Mouse (Mus musculus) olfactory bulb, adult 2 months (tissue): ENCODE results near the gene Slx1b. TPM values are rescaled to one million over a fixed set of nuclear protein-coding genes. Genes with fewer than 3 reads are reported as not detected.

Experiments
- H3K27ac ChIP-seq: fragments of 200-500 bp; 2 replicates; pipeline ENCODE4 v1.5.1; 2012; ENCODE audit warnings: low read depth, low read length; ENCODE audit not compliant: insufficient read depth
- H3K4me1 ChIP-seq: fragments of 200-500 bp; 2 replicates; pipeline ENCODE4 v1.6.1; 2012; ENCODE audit warnings: low read length; ENCODE audit not compliant: control insufficient read depth, insufficient read depth
- H3K4me3 ChIP-seq: fragments of 200-500 bp; 2 replicates; pipeline ENCODE4 v1.5.1; 2012; ENCODE audit warnings: mild to moderate bottlenecking, low read depth, low read length, moderate library complexity; ENCODE audit not compliant: insufficient read depth
- CTCF ChIP-seq: fragments of 200-500 bp; IDR thresholded peaks from 2 replicates; pipeline ENCODE4 v1.5.1; 2012; ENCODE audit warnings: low read depth, mild to moderate bottlenecking, low read length, moderate library complexity; ENCODE audit not compliant: insufficient read depth
- POLR2A ChIP-seq: fragments of 200-500 bp; IDR thresholded peaks from 2 replicates; pipeline ENCODE4 v1.6.1; 2012; ENCODE audit warnings: mild to moderate bottlenecking, low read depth, low read length, moderate library complexity; ENCODE audit not compliant: insufficient read depth
- WGBS: fragments of 180-500 bp; shearing (Covaris S2); methylation state at CpG from one replicate; pipeline ENCODE4 v1.1.7; 2018; 5-methylcytosine and 5-hydroxymethylcytosine counted together
- polyA plus RNA-seq: library from polyadenylated mRNA; stranded (reverse); fragments of >200 nt; gene quantifications from 2 replicates; pipeline ENCODE4 v1.2.4, GENCODE M21; 2012; ENCODE audit warnings: low replicate concordance; ENCODE audit not compliant: missing spikeins, insufficient read depth, insufficient read length

The Slx1b gene
- polyA plus RNA-seq, 1 experiment: not detected

GRCm38 (mm10) chr7:126725077-126725476 is 29.5 kb upstream of the Slx1b start:
- WGBS: 79% methylated on average over 3 of the region's 3 CpGs
- TF ChIP-seq CTCF (no peak), POLR2A (no peak)
- no peak overlapping the region for H3K27ac ChIP-seq
- no peak overlapping the region for H3K4me3 ChIP-seq
- no peaks in the 10 kb centered on the region for H3K4me1 ChIP-seq

DNA sequence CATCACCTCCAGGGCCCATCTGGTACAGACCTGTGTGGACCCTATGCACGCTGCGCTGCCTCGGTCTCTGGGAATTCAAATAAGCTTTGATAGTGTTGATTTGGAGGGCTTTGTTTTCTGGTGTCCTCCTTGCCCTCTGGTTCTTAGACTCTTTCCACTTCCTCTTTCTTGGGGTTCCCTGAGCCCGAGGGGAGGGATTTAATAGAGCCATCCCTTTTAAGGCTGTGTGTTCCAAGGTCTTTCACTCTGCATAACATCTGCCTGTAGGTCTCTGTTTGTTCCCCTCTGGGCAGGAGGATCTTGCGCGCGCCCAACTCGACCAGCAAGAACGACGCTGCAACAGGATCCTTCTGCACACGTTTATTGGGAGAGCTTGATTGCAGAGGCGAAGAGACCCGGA is 26.1 kb upstream of the Slx1b start:
- WGBS: 90% methylated on average over 13 of the region's 13 CpGs

DNA sequence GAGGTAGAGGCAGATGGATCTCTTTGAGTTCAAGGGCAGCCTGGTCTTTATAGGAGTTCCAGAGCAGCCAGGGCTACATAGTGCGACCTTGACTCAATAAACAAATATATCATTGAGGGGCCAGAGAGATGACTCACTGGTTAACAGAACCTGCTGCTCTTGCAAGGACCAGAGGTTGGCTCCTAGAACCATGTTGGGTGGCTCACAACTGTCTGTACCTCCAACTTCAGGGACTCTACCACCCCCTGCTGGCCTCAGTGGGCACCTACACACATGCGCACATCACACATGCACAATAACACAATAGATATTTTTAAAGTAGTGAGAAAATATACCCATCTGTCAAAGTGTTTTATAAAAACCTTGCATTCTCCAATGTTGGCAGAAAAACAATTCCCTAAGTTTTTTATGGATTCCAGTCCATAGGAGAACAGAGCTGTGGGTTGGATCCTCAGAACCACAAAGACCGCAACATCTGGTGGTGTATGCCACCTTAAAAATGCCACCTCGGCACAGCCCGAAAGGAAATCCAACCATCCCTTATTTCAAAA is 23.3 kb upstream of the Slx1b start:
- H3K4me1 ChIP-seq: no peaks in the 10 kb centered on the region
- no peak overlapping the region for H3K27ac ChIP-seq
- H3K4me3 ChIP-seq: no peak overlapping the region
- TF ChIP-seq POLR2A: no peak
- TF ChIP-seq CTCF: no peak
- 91% methylated on average over 5 of the region's 5 CpGs for WGBS

More for the DNA sequence above, 26.1 kb upstream of the Slx1b start:
- TF ChIP-seq CTCF (no peak), POLR2A (no peak)
- Histone ChIP-seq H3K27ac (no peak overlapping the region), H3K4me3 (no peak overlapping the region), H3K4me1 (no peaks in the 10 kb centered on the region)

GRCm38 (mm10) chr7:126717566-126717965 is 22.0 kb upstream of the Slx1b start:
- H3K4me3 ChIP-seq: no peak overlapping the region
- no peak overlapping the region for H3K27ac ChIP-seq
- TF ChIP-seq CTCF (no peak), POLR2A (no peak)
- WGBS: 87% methylated on average over 3 of the region's 3 CpGs
- H3K4me1 ChIP-seq: no peaks in the 10 kb centered on the region

DNA sequence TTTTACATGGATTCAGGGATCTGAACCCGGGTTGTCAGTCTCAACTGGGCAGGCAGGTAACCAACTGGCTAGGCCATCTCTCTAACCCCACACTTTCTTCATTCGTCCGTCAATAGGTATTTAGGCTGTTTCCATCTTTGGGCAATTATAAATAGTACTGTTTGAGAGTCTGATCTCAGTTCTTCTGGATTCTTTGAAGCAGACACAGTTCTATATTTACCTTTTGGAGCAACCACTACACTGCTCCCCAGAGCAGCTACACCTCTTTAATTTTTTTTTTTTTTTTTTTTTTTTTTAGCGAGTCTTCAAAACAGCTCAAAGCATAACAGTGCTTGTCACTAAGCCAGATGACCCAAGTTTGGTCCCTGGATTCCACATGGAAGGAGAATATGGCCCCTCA is 20.1 kb upstream of the Slx1b start:
- TF ChIP-seq CTCF: no peak
- TF ChIP-seq POLR2A: no peak

GRCm38 (mm10) chr7:126711910-126712309 is 16.3 kb upstream of the Slx1b start:
- TF ChIP-seq POLR2A: no peak
- no peak for TF ChIP-seq CTCF
- 82% methylated on average over 3 of the region's 3 CpGs for WGBS

More for the DNA sequence above, 20.1 kb upstream of the Slx1b start:
- Histone ChIP-seq H3K27ac (no peak overlapping the region), H3K4me1 (no peaks in the 10 kb centered on the region), H3K4me3 (no peak overlapping the region)
- 81% methylated on average over 4 of the region's 4 CpGs for WGBS

DNA sequence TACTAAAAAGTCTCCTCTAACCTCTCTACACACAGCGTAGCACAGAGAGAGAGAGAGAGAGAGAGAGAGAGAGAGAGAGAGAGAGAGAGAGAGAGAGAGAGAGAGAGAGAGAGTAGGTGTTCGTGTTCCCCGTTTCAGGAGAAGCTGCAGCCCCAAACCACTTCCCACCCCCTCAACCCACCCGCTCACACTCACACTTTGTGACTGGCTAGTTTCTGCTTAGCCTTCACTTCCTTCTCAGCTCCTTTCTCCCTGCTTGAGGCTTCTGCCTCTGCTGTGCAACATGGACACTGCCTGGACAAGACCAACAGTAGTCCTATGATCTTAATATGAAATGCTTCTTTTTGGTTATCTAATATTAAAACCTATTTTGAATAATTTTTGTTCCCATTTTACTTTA is 14.7 kb upstream of the Slx1b start:
- TF ChIP-seq CTCF: no peak
- TF ChIP-seq POLR2A: no peak
- Histone ChIP-seq H3K4me3 (no peak overlapping the region), H3K4me1 (0 out of 2 replicates have a peak, but pooled peaks cover under 1% of the 10 kb centered on the region), H3K27ac (no peak overlapping the region)
- 61% methylated on average over 4 of the region's 4 CpGs for WGBS

More at GRCm38 (mm10) chr7:126711910-126712309, 16.3 kb upstream of the Slx1b start:
- Histone ChIP-seq H3K4me3 (no peak overlapping the region), H3K27ac (no peak overlapping the region), H3K4me1 (no peaks in the 10 kb centered on the region)

DNA sequence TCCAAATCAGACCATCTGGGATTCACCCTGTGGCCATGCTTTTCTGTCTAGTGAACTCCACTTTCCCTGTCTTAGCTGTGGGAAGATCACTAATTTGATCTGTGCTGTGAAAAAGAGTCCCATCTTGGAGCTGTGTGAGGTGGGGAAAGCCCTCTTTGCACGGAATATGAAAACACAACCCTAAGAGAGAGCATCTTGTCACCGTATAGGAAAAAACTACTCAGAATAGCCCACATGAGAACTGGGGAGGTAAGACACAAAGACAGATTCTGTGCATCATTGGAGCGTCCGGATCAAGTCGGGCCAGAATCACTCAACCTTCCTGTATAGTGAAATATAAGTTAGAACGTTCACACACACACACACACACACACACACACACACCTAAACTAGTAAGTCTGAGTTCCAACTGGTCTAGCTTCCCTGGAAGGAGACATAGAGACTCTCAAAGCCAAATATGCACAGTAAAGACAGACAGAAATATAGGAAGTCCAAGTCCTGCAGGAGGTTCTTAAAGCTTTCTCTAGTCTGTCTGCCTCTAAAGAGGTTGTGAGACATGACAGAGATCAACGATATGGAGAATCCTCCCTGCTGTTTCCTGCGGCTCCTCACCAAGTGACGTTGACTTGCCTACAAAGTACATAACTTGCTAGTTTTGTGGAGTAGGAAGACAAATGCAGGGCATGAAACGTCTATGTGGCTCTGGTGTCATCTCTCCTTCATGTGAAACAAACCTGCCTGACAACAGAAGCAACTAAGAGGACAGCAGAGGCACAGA is 12.8 kb upstream of the Slx1b start:
- Histone ChIP-seq H3K27ac (no peak overlapping the region), H3K4me3 (no peak overlapping the region), H3K4me1 (peaks cover 15% of the 10 kb centered on the region)
- WGBS: 86% methylated on average over 10 of the region's 10 CpGs
- TF ChIP-seq CTCF (no peak), POLR2A (no peak)

DNA sequence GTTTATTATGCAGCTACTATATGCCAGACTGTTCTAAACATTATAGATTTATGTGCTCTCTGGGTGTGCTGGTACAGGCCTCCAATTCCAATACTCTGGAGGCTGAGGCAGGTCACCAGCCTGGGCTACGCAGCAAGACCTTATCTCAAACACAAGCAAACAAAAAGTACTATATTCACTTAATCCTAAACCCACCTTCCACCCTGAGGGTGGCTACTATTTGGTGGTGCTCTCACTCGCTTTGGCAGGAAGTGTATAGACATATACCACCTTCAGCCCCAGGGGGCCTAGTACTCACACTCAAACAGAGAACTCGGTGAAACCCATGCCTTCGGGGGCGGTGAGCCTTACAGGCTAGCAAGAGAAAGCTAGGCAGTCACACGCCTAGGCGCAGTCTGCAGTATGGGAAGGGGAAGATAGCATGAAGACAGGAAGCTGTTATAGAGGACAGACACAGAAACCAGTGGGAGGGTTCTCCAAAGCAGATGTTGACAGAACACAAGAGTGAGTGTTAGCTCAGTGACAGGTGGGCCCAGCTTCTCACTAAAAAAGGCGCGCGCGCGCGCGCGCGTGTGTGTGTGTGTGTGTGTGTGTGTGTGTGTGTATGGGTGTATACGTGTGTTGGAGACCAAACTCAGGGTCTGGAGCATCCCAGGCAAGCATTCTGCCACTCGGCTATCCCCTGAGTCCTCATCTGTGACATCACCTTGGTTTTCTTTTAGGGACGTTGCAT is 12.0 kb upstream of the Slx1b start, which contains the start of gene Coro1a:
Coro1a (minus strand) TSS at position 346 of the 733 bp plus-strand sequence.
- no peak within 1 kb of the TSS for H3K4me3 ChIP-seq
- H3K4me1 ChIP-seq: peaks cover 20% of the 10 kb centered on the region
- no peak within 1 kb of the TSS for H3K27ac ChIP-seq
- TF ChIP-seq POLR2A (no peak), CTCF (no peak)
- 90% methylated on average over 19 of the region's 19 CpGs for WGBS
